Comparison of ENCODE assay signal across 25 mouse cellular contexts in genomic region chr3:108870631-108871030, GRCm38 (mm10). TPM values are rescaled to one million over a fixed set of nuclear protein-coding genes. Genes with fewer than 3 reads are reported as not detected.
"Had no signal": no experiment of that assay in that cellular context is flagged by ENCODE, and none has a peak within 500 bp of the region (broad histone marks: within the 10 kb centered on the region; RNA-seq: fewer than 3 reads in every experiment).

No protein-coding gene starts in this region.

- H3K36me3 ChIP-seq: limb, embryonic 12.5 days; limb, embryonic 15.5 days; midbrain, embryonic 12.5 days; midbrain, embryonic 15.5 days; neural tube, embryonic 12.5 days; neural tube, embryonic 15.5 days had no signal

- H3K4me2 ChIP-seq: limb, embryonic 12.5 days; limb, embryonic 15.5 days; liver, embryonic 11.5 days; lung, embryonic 14.5 days; midbrain, embryonic 12.5 days; midbrain, embryonic 15.5 days; neural tube, embryonic 12.5 days; neural tube, embryonic 15.5 days had no signal

- H3K27me3 ChIP-seq: limb, embryonic 12.5 days; limb, embryonic 15.5 days; midbrain, embryonic 12.5 days; midbrain, embryonic 15.5 days; neural tube, embryonic 12.5 days; neural tube, embryonic 15.5 days had no signal

- H3K4me3 ChIP-seq: limb, embryonic 12.5 days; limb, embryonic 15.5 days; midbrain, embryonic 12.5 days; midbrain, embryonic 15.5 days; neural tube, embryonic 12.5 days; neural tube, embryonic 15.5 days had no signal

- H3K4me1 ChIP-seq: limb, embryonic 12.5 days; limb, embryonic 15.5 days; midbrain, embryonic 12.5 days; midbrain, embryonic 15.5 days; neural tube, embryonic 12.5 days; neural tube, embryonic 15.5 days had no signal

- H3K9me3 ChIP-seq: limb, embryonic 12.5 days; limb, embryonic 15.5 days; midbrain, embryonic 12.5 days; midbrain, embryonic 15.5 days; neural tube, embryonic 12.5 days; neural tube, embryonic 15.5 days had no signal

- H3K27ac ChIP-seq: limb, embryonic 12.5 days; limb, embryonic 15.5 days; liver, embryonic 14.5 days; macrophage; midbrain, embryonic 12.5 days; midbrain, embryonic 15.5 days; neural tube, embryonic 12.5 days; neural tube, embryonic 15.5 days; stomach, postnatal 0 days had no signal

- H3K9ac ChIP-seq: limb, embryonic 12.5 days; limb, embryonic 15.5 days; liver, embryonic 14.5 days; liver, postnatal 0 days; lung, embryonic 14.5 days; midbrain, embryonic 12.5 days; midbrain, embryonic 15.5 days; neural tube, embryonic 12.5 days; neural tube, embryonic 15.5 days had no signal

- ATAC-seq: liver, postnatal 0 days; lung, postnatal 0 days; midbrain, embryonic 15.5 days had no signal

- DNase-seq: kidney, postnatal 10 days; kidney, postnatal 36 days; layer of hippocampus, postnatal 36 days; left cerebral cortex, postnatal 4 days; liver, postnatal 0 days; lung, embryonic 14.5 days; right cerebral cortex, adult 18-20 months; right cerebral cortex, postnatal 14 days; right cerebral cortex, postnatal 4 days; thymus, adult 2 months; thymus, postnatal 14 days; thymus, postnatal 4 days had no signal

RNA-seq across cellular contexts. Expression of gene Fndc7, which starts 19.2 kb away (rescaled TPM):
- polyA plus RNA-seq: kidney, embryonic 14.5 days; liver, embryonic 11.5 days; liver, embryonic 14.5 days; midbrain, embryonic 12.5 days; stomach, embryonic 14.5 days had no signal
